Mouse (Mus musculus) embryo, embryonic 10.5 days (tissue): ENCODE results near the gene Tmem37.

Experiments used
- DNase-seq: peaks from one replicate; pipeline ENCODE4 v3.0.0-alpha.2; 2015; ENCODE audit warnings: low spot score

Gene Tmem37

DNA sequence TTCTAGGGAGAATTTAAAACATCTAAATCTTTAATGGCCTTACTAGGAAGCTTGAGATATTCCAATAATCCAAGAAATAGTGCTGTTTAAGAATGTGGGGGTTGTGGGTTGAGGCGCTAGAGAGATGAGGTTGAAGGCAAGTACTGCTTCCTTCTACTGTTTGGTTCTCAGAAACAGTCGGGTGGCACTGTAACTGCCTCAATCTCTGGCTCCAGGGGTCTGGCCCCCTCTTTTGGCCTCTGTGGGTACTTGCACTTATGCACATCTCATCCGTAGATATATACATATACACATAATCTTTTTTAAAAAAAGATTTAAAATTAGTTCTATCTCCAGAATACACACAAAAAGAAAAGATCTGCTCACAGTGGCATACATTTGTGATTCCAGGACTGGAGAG lies 55.0 kb downstream of the Tmem37 start:
- no peak for DNase-seq
